Mouse (Mus musculus) monocyte, adult 5-6 weeks (primary cell): ENCODE results near the gene Spon2. TPM values are rescaled to one million over a fixed set of nuclear protein-coding genes. Genes with fewer than 3 reads are reported as not detected.

Source experiments
- ATAC-seq: fragments of 153-309, 156-312 bp; replicated peaks from 2 replicates; pipeline ENCODE4 v1.8.0; 2017; ENCODE audit warnings: mild to moderate bottlenecking; ENCODE audit not compliant: low TSS enrichment, insufficient number of reproducible peaks, severe bottlenecking, poor library complexity, low FRiP score
- total RNA-seq: library from RNA; stranded (forward); fragments of 200-1000, 200-491, 200-594 nt; gene quantifications from 3 replicates; pipeline ENCODE4 v1.2.3, GENCODE M21; 2017

The Spon2 gene
- total RNA-seq, 1 experiment from 2014 or later = not detected

DNA sequence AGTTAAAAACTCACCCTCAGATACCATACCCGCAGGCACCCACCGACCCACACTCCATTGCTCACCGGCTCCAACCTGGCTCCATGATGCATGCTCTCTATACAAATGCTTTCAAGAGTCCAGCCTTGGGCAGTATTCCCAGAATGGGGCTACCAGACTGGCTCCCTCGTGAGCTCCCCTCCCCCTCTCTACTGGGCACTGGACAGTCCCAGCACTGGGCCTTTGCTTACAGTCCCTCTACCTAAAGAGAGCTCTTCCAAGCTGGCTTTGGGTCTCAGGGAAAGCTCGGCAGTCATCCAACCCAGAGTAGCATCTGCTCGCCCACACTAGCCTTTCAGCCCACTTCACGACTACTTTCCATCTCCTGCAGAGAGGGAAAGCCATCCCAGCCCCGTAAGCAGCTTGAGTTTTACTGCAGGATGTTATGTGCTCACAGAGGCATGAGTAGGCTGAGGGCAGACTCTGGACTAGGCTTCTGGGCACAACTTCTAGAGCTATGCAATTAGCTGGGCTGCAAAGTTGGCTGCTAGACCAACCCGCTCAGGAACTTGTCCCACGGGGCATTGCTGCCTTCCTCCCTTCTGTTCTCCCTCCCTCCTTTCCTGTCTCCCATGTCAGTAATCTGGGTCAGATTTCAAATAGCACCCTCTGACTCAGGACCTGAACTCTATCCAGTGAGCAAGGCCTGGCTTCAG lies 2.2 kb upstream of the Spon2 start:
- no peak for ATAC-seq

GRCm38 (mm10) chr5:33219831-33220230 lies 1.6 kb upstream of the Spon2 start:
- ATAC-seq = no peak

- no peak for ATAC-seq
Measured at GRCm38 (mm10) chr5:33218746-33219449, 643 bp upstream of the Spon2 start.

GRCm38 (mm10) chr5:33217663-33218062 lies 592 bp downstream of the Spon2 start:
- no peak for ATAC-seq

GRCm38 (mm10) chr5:33214723-33215122 lies 3.5 kb downstream of the Spon2 start:
- ATAC-seq = no peak

DNA sequence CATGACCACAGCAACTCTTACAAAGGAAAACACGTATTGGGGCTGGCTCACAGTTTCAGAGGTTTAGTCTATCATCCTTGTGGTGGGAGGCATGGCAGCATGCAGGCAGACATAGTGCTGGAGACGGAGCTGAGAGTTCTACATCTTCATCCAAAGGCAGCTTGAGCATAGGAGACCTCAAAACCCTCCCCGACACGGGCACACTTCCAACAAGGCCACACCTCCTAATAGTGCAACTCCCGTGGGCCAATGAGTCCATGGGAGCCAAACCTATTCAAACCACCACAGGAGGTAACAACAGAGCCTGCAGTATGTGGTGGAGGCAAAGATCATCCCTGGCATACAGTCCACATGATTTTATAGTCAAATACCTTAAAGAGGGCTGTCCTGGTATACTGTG lies 7.0 kb downstream of the Spon2 start:
- no peak for ATAC-seq

GRCm38 (mm10) chr5:33210515-33210914 lies 7.7 kb downstream of the Spon2 start:
- no peak for ATAC-seq

DNA sequence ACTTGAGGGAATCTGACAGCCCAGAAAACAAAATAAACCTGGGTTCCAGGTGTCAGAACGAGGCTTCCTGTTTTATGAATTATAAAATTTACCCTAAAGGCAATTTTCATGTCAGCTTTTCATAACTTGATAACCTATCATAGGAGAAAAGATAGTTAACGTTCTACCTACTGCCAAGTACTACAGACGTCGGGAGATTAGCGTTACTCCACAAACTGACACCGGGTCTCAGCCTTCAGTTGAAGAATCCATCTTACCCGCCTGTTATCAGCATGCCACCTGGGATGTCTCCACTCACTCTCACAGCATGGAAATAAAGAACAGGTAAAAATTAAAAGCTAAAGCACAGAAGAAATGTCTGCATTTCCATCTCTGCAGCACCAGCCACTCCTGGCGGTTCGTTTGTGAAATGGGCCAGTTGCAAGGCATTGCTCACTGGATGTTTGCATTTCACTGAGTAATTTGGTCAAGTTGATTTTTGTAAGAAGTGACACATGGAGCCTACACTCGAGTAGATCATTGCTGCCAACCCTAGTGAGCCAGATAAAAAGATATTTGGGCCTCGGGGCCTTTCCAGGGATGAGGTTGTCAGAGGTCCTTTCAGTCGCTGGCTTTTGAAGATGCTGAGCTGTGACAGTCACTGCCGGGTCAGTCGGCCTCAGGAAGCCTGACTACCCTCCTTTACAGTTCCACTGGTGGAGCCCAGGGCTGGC lies 9.6 kb downstream of the Spon2 start:
- ATAC-seq = no peak

DNA sequence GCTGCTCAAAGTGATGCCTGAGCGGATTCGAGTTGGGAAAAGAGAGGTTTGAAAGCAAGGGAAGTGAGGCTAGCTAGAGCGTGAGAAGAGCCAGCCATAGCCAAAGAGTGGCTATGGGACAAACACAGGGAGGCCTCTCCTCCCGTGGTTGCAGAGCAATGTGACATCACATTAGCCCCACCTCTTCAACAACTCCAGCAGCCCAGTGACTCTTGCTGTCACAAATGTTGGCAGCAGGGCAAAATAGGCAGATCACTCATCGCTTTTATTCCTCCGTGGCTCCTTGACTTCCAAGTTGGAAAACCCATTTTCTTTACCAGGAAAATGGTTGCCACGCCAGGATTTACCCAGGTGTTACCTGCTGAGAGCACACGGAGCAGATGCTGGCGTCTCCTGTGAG lies 11.1 kb downstream of the Spon2 start:
- ATAC-seq = no peak

DNA sequence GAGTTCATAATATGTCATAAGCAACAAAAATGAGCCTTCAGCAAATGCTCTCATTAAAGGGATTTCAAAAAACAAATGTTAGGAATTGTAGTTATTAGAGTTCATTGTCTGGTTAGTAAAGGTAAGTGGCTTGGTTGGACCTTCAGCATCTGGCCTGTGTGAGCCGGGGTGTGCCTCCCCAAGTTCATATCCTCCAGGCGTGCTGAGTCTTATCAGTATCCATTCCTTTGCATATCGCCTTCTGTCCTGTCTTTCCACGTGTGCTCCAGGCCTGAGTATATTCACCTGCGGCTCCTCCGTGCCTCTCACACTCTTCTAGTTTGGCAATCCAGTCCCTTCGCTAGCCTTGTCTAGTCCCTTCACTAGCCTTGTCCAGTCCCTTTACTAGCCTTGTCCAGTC lies 11.9 kb downstream of the Spon2 start:
- ATAC-seq = no peak

GRCm38 (mm10) chr5:33204284-33204683 lies 14.0 kb downstream of the Spon2 start:
- no peak for ATAC-seq

DNA sequence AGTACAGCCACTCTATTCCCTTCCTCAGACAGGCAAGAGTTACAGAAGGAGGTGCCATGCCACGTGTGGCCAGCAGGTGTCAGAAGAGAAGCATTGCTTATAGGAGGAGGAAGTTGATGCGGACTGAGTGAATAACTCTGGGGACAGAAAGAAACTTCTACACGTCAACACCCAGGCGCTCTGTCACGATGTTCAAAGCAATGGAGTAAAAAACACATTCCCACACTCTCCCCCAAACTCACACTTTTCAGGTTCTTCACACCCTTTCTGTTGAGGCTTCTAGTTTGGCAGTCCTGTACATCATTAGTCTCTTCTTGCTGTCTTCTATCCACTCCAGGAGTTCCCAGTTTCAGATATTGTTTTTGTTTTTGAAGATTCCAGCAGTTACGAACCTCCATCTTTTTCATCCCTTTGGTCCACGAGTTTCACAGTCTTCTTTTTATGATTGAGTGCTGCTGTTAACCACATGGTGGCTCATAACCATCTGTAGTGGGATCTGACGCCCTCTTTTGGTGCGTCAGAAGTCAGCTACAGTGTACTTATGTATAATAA lies 14.5 kb downstream of the Spon2 start:
- peak; percentile 96 for ATAC-seq

GRCm38 (mm10) chr5:33203171-33203565 lies 15.1 kb downstream of the Spon2 start:
- ATAC-seq = no peak

DNA sequence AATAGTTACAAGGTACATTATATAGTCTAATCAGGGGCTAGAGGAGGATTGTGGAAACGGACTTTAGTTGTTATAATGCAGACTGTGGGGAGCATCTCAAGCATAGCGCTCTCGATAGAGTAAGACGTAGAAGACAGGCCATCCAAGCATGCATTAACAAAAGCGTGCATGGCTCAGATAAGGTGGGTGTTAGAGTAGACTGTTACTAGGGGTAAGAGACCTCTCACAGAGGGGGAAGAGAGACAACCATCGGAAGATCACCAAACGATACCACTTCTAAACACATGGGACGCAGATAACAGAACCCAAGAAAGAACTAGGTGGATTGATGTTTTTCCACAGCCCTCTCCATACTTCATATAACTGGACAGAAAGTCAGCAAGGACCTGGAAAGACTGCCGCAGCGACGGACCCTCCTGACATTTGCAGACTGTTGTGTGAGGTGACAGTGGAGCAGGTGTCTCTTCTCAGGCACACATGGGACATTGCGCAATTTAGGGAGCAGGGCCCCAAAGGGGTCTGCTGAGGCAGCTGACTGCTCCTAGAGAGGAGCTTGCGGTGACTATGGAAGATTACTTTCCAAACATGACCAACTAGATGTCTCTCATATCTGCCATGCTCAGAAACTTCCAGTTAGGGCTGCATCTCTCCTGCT lies 15.6 kb downstream of the Spon2 start:
- ATAC-seq = no peak

- ATAC-seq = no peak
Measured at GRCm38 (mm10) chr5:33201697-33202096, 16.6 kb downstream of the Spon2 start.

DNA sequence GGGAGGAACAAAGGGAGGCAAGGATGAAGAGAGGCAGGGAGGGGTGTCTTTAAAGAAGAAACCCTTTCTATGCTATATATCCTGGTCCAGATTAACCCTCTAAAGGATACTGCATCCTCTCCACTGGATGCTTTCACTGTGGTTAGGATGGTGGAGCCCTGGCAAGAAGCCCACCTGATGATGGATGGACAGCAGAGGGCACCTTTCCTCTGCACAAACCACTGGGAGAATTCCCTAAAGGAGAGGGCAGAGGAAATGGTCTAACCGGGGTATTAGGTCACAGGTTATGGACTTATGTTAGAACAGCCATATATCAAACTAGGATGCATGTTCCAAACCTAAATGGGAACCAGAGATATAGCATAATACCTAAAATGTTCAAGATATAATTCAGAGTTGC lies 18.2 kb downstream of the Spon2 start:
- ATAC-seq = no peak

DNA sequence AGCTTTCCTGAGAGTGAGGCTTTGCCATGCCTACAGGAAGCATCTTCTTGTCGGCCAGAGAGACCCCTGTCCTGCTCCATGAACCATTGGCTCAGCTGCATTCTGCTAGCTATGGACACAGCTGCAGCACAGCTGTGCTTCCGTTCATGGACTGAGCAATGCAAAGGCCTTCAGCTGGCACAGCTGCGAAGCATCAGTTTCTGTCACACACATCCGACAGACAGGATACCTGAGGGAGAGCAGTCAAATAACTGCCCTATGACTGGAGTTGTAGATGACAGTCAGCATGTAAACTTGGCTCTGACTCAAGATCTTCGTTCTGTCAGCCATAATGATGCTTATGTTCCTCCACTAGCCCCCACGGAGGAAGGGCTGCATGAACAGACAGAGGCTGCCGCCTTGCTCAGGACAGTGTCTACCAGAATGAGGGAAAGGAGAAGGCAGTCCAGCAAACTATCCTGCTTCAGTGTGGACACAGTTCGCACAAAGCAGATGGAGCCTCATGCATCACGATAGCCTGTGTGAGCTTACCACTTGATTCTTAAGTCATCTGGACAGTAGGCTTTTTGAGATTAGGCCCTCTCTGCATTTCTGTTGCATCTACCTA lies 22.9 kb downstream of the Spon2 start:
- no peak for ATAC-seq

- ATAC-seq = no peak
Measured at GRCm38 (mm10) chr5:33193567-33193966, 24.7 kb downstream of the Spon2 start.
